Mouse (Mus musculus): ENCODE results near the gene Akap14. TPM values are rescaled to one million over a fixed set of nuclear protein-coding genes. Genes with fewer than 3 reads are reported as not detected.

The Akap14 gene
- 0.22 TPM for polyA plus RNA-seq (2017; shearing (Covaris generic))

GRCm38 (mm10) chrX:37168742-37169141 lies at the start of gene Akap14:
Gene Akap14, minus strand, starts transcription at chrX:37168842.

DNA sequence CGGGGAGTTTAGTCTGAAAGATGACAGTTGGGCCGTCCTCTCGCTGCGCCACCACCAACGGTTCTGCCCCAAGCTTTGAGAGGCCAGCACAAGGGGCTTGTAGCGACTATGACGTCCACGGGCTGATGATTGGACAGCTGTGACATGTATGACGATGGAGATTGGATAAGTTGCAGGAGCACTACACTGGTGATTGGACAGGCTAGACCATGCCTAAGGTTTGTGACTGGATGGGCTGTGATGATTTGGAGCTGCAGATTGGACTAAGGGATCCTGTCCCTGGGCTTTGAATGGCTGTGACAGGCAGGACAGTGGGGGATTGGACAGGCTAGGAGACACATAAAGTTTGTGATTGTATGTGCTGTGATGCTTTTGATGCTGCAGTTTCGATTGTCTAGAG lies 42.3 kb upstream of the Akap14 start, which contains the start of gene Gm9:
TSS of gene Gm9 (minus strand) at position 101 of the 400 bp plus-strand sequence.

GRCm38 (mm10) chrX:37191105-37191743 lies 22.6 kb upstream of the Akap14 start, which contains the start of the genes Ndufa1 and Rnf113a1:
Gene Ndufa1, minus strand, starts transcription at chrX:37191163.
Gene Rnf113a1, plus strand, starts transcription at chrX:37191245.

DNA sequence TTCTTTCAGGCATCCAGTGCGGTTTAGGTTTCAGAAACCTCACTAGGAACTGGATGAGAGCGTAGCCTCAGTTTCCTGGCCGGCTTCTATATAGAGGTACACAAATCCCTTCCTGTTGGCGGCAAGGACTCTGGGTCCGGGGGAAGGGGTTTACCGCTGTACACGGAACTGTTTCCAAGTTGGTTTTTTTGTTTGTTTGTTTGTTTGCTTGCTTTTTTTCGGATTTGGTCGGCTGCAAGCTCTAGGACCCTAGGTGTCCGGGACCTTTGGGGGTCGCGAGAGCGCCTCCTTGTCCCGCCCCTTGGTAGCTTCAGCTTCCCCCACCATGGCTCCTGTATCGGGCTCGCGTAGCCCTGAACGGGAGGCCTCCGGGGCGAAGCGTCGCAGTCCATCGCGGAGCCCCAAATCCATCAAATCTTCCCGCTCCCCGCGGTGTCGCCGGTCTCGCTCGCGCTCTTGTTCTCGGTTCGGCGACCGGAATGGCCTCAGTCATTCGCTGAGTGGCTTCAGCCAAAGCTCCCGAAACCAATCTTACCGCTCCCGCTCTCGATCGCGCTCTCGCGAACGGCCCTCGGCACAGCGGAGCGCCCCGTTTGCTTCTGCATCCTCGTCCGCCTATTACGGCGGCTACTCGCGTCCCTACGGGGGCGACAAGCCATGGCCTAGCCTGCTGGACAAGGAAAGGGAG lies 41.8 kb downstream of the Akap14 start, which contains the start of gene Nkap:
TSS of gene Nkap (plus strand) at position 125 of the 688 bp plus-strand sequence.

GRCm38 (mm10) chrX:37110193-37110880 lies 58.3 kb downstream of the Akap14 start, which contains the start of gene Upf3b:
Gene Upf3b, minus strand, starts transcription at chrX:37110322.

Other genes with a start within 250 kb of the Akap14 start
- gene Sept6, start 177.0 kb downstream of the Akap14 start, polyA plus RNA-seq (2017; shearing (Covaris generic)), result 154 TPM
- gene Sowahd, start 120.0 kb downstream of the Akap14 start, polyA plus RNA-seq (2017; shearing (Covaris generic)), result not detected
- gene Rpl39, start 83.4 kb downstream of the Akap14 start, polyA plus RNA-seq (2017; shearing (Covaris generic)), result 452 TPM
- 24.7 TPM for gene Upf3b, start 58.5 kb downstream of the Akap14 start, polyA plus RNA-seq (2017; shearing (Covaris generic))
- gene Nkap, start 42.0 kb downstream of the Akap14 start, polyA plus RNA-seq (2017; shearing (Covaris generic)), result 28.6 TPM
- 231 TPM for gene Ndufa1, start 22.3 kb upstream of the Akap14 start, polyA plus RNA-seq (2017; shearing (Covaris generic))
- 13.8 TPM for gene Rnf113a1, start 22.4 kb upstream of the Akap14 start, polyA plus RNA-seq (2017; shearing (Covaris generic))
- not detected for gene Gm9, start 42.2 kb upstream of the Akap14 start, polyA plus RNA-seq (2017; shearing (Covaris generic))
- not detected for gene Rhox1, start 53.4 kb upstream of the Akap14 start, polyA plus RNA-seq (2017; shearing (Covaris generic))
- not detected for gene Rhox2a, start 76.1 kb upstream of the Akap14 start, polyA plus RNA-seq (2017; shearing (Covaris generic))
- not detected for gene Rhox3a, start 81.1 kb upstream of the Akap14 start, polyA plus RNA-seq (2017; shearing (Covaris generic))
- gene Rhox4a, start 96.5 kb upstream of the Akap14 start, polyA plus RNA-seq (2017; shearing (Covaris generic)), result 0.28 TPM
- not detected for gene Rhox3a2, start 211.2 kb upstream of the Akap14 start, polyA plus RNA-seq (2017; shearing (Covaris generic))
- not detected for gene Rhox4a2, start 222.0 kb upstream of the Akap14 start, polyA plus RNA-seq (2017; shearing (Covaris generic))
- gene Rhox2b, start 243.2 kb upstream of the Akap14 start, polyA plus RNA-seq (2017; shearing (Covaris generic)), result not detected